14 mouse cellular contexts compared by ENCODE assay signal in genomic region chr12:79827233-79827692, GRCm38 (mm10).
DNase-seq lines count a peak whose midpoint lies in the region; ATAC-seq lines count a peak whose summit lies in the region.
"Had no signal": no experiment of that assay in that cellular context is flagged by ENCODE, and none has a peak within 500 bp of the region (broad histone marks: within the 10 kb centered on the region; RNA-seq: fewer than 3 reads in every experiment).

No protein-coding gene starts in this region.

- no peak for DNase-seq in heart, postnatal 36 days
- no peak for DNase-seq in liver, embryonic 11.5 days (ENCODE audit: low spot score)
- DNase-seq in liver: no peak
- no peak for DNase-seq in thymus, postnatal 36 days
- no peak for DNase-seq in gastrocnemius, adult 8-10 months (ENCODE audit: low spot score in 2 of 2)
- DNase-seq: adrenal gland, postnatal 36 days; B cell, adult 2 months; cerebellum, postnatal 36 days; kidney, postnatal 10 days had no signal

- no peaks in the 10 kb centered on the region for H3K36me3 ChIP-seq in heart, embryonic 11.5 days (ENCODE audit: control insufficient read depth, insufficient read depth, low read length)
- no peaks in the 10 kb centered on the region for H3K36me3 ChIP-seq in liver, embryonic 11.5 days (ENCODE audit: control insufficient read depth, insufficient read depth, low read length)
- H3K36me3 ChIP-seq in liver, embryonic 15.5 days (replicated peaks): no peaks in the 10 kb centered on the region
- H3K36me3 ChIP-seq: embryonic facial prominence, embryonic 13.5 days had no signal

- no peak overlapping the region for H3K9ac ChIP-seq in heart, embryonic 11.5 days (ENCODE audit: low read depth, low read length)
- no peak overlapping the region for H3K9ac ChIP-seq in liver, embryonic 11.5 days (ENCODE audit: low read depth, low read length)
- H3K9ac ChIP-seq in liver, embryonic 15.5 days: no peak overlapping the region
- H3K9ac ChIP-seq: embryonic facial prominence, embryonic 13.5 days; forebrain, embryonic 13.5 days had no signal

- H3K27me3 ChIP-seq in heart, embryonic 11.5 days (ENCODE audit: control insufficient read depth, insufficient read depth, low read length): no peaks in the 10 kb centered on the region
- H3K27me3 ChIP-seq in liver, embryonic 11.5 days (replicated peaks; ENCODE audit: control insufficient read depth, insufficient read depth, low read length): no peaks in the 10 kb centered on the region
- no peaks in the 10 kb centered on the region for H3K27me3 ChIP-seq in liver, embryonic 15.5 days
- H3K27me3 ChIP-seq: embryonic facial prominence, embryonic 13.5 days; forebrain, embryonic 13.5 days had no signal

- no peak overlapping the region for H3K4me3 ChIP-seq in heart, embryonic 11.5 days (ENCODE audit: low read depth, low read length)
- H3K4me3 ChIP-seq in liver, embryonic 11.5 days (ENCODE audit: low read depth, low read length): no peak overlapping the region
- no peak overlapping the region for H3K4me3 ChIP-seq in liver, embryonic 15.5 days (replicated peaks)
- H3K4me3 ChIP-seq: embryonic facial prominence, embryonic 13.5 days; forebrain, embryonic 13.5 days had no signal

- H3K4me2 ChIP-seq in heart, embryonic 11.5 days: no peak overlapping the region
- no peak overlapping the region for H3K4me2 ChIP-seq in liver, embryonic 11.5 days
- H3K4me2 ChIP-seq in liver, embryonic 15.5 days: no peak overlapping the region
- H3K4me2 ChIP-seq: embryonic facial prominence, embryonic 13.5 days; forebrain, embryonic 13.5 days had no signal

- WGBS in heart, embryonic 11.5 days (ENCODE audit: insufficient replicate concordance): 31% methylated on average over 5 of the region's 5 CpGs
- WGBS in liver, embryonic 11.5 days: 34% methylated on average over 5 of the region's 5 CpGs
- 10% methylated on average over 5 of the region's 5 CpGs for WGBS in liver, embryonic 15.5 days (ENCODE audit: insufficient replicate concordance)

- H3K4me1 ChIP-seq in heart, embryonic 11.5 days (ENCODE audit: control insufficient read depth, insufficient read depth, low read length): peaks cover 16% of the 10 kb centered on the region
- peaks cover 23% of the 10 kb centered on the region for H3K4me1 ChIP-seq in liver, embryonic 11.5 days (replicated peaks; ENCODE audit: control insufficient read depth, insufficient read depth, low read length)
- H3K4me1 ChIP-seq in liver, embryonic 15.5 days (replicated peaks): peaks cover 26% of the 10 kb centered on the region

- H3K9me3 ChIP-seq in heart, embryonic 11.5 days (replicated peaks; ENCODE audit: control insufficient read depth, low read length): no peaks in the 10 kb centered on the region
- no peaks in the 10 kb centered on the region for H3K9me3 ChIP-seq in liver, embryonic 11.5 days (ENCODE audit: control insufficient read depth, low read length)
- H3K9me3 ChIP-seq in liver, embryonic 15.5 days (replicated peaks): no peaks in the 10 kb centered on the region
- H3K9me3 ChIP-seq: embryonic facial prominence, embryonic 13.5 days; forebrain, embryonic 13.5 days had no signal

- intact Hi-C loops in heart, postnatal 36 days (cut with DNase I): no loop called here

- peak overlapping the region; percentile 63 for H3K27ac ChIP-seq in heart, embryonic 11.5 days (ENCODE audit: low read depth, low read length)
- H3K27ac ChIP-seq in liver, embryonic 11.5 days (ENCODE audit: low read depth, low read length): no peak overlapping the region
- no peak overlapping the region; the same call in 1 of the 2 replicates for H3K27ac ChIP-seq in liver, embryonic 15.5 days (replicated peaks)
- H3K27ac ChIP-seq: embryonic facial prominence, embryonic 13.5 days; forebrain, embryonic 13.5 days had no signal

- no peak for ATAC-seq in heart, embryonic 11.5 days (replicated peaks; ENCODE audit: insufficient number of reproducible peaks, low FRiP score, low TSS enrichment)
- ATAC-seq in liver, embryonic 11.5 days (replicated peaks; ENCODE audit: low FRiP score): peak; percentile 64
- peak; percentile 54; the same call in 1 of the 2 replicates for ATAC-seq in erythroblast, adult 5-6 weeks (replicated peaks; ENCODE audit: low FRiP score, poor library complexity, severe bottlenecking)
- ATAC-seq in liver, embryonic 15.5 days (ENCODE audit: insufficient read depth): peak; percentile 69
- ATAC-seq: forebrain, embryonic 13.5 days had no signal
